Mouse (Mus musculus) liver, embryonic 14.5 days (tissue): ENCODE data around the gene Adcy6. TPM values are rescaled to one million over a fixed set of nuclear protein-coding genes. Genes with fewer than 3 reads are reported as not detected.
A peak's percentile ranks its signal among the peaks of the same experiment; 100 is the strongest.

Experiments
- ATAC-seq: fragments of 200-750 bp; cut with Nextera tagmentation; 2 replicates; pipeline ENCODE4 v1.8.0; 2017; ENCODE audit warnings: moderate number of reproducible peaks, mild to moderate bottlenecking, moderate library complexity; ENCODE audit not compliant: insufficient read depth
- DNase-seq, 3 experiments: peaks; one replicate each; pipeline ENCODE4 v3.0.0-alpha.2; 2012 to 2013; ENCODE audit warnings: low read depth in 3 of 3, low spot score in 3 of 3
- H3K27ac ChIP-seq: fragments of 300-500 bp; sonication (generic); 2 replicates; pipeline ENCODE4 v1.5.1; 2014; ENCODE audit warnings: moderate library complexity, mild to moderate bottlenecking, control low read depth, inconsistent platforms
- H3K27me3 ChIP-seq: fragments of 300-500 bp; sonication (generic); 2 replicates; pipeline ENCODE4 v1.6.1; 2014; ENCODE audit warnings: mild to moderate bottlenecking, low read length, moderate library complexity; ENCODE audit not compliant: control insufficient read depth, insufficient read depth
- H3K36me3 ChIP-seq: fragments of 300-500 bp; sonication (generic); replicated peaks from 2 replicates; pipeline ENCODE4 v1.6.1; 2014; ENCODE audit warnings: low read depth; ENCODE audit not compliant: control insufficient read depth, insufficient read depth
- H3K4me1 ChIP-seq, 2 experiments: fragments of 200-500 bp in 1 of 2; fragments of 300-500 bp in 1 of 2; sonication (generic) in 1 of 2; replicated peaks; 2 replicates each; pipeline ENCODE4 v1.6.1; 2012 to 2014; ENCODE audit warnings: antibody characterized with exemption in 1 of 2, inconsistent platforms in 1 of 2, low read length in 1 of 2; ENCODE audit not compliant: control insufficient read depth in 2 of 2, insufficient read depth in 2 of 2
- H3K4me2 ChIP-seq: fragments of 300-500 bp; sonication (generic); 2 replicates; pipeline ENCODE4 v1.6.1; 2014; ENCODE audit warnings: low read depth, mild to moderate bottlenecking, control low read depth, moderate library complexity
- H3K4me3 ChIP-seq, 2 experiments: fragments of 200-500 bp in 1 of 2; fragments of 300-500 bp in 1 of 2; sonication (generic) in 1 of 2; 2 replicates each; pipeline ENCODE4 v1.5.1; 2012 to 2014; ENCODE audit warnings: low read depth in 2 of 2, low read length in 2 of 2, mild to moderate bottlenecking in 2 of 2, control low read depth in 1 of 2, inconsistent platforms in 1 of 2, moderate library complexity in 1 of 2; ENCODE audit not compliant: insufficient read depth in 1 of 2
- H3K9ac ChIP-seq: fragments of 300-500 bp; sonication (generic); replicated peaks from 2 replicates; pipeline ENCODE4 v1.6.1; 2014; ENCODE audit warnings: mild to moderate bottlenecking, control low read depth, moderate library complexity
- H3K9me3 ChIP-seq: fragments of 300-500 bp; sonication (generic); 2 replicates; pipeline ENCODE4 v1.6.1; 2016; ENCODE audit warnings: low read length, mixed read lengths; ENCODE audit not compliant: control insufficient read depth
- CTCF ChIP-seq: IDR thresholded peaks from 2 replicates; pipeline ENCODE4 v1.5.1; 2016; ENCODE audit warnings: antibody characterized with exemption, low read depth, control low read depth
- EP300 ChIP-seq: IDR thresholded peaks from 2 replicates; pipeline ENCODE4 v1.6.1; 2016; ENCODE audit warnings: antibody characterized with exemption, low read depth
- WGBS: fragments of 180-500 bp; shearing (Covaris S2); extraction: QIAGEN DNeasy Blood & Tissue Kit; methylation state at CpG from one replicate; pipeline ENCODE4 v1.1.7; 2014; ENCODE audit not compliant: insufficient replicate concordance; 5-methylcytosine and 5-hydroxymethylcytosine counted together
- polyA plus RNA-seq, 2 experiments: library from polyadenylated mRNA; depleted of rRNA in 1 of 2; stranded (reverse) in 1 of 2; unstranded in 1 of 2; fragments of >200 nt; fragmentation: Nextera tagmentation in 1 of 2; extraction: Ambion mirVana in 1 of 2; gene quantifications; 2 replicates each; pipeline versions ENCODE4 v1.2.1 to v1.2.3; 2012 to 2014

Gene Adcy6
- polyA plus RNA-seq, 2 experiments: 4.2 to 13.1 TPM

DNA sequence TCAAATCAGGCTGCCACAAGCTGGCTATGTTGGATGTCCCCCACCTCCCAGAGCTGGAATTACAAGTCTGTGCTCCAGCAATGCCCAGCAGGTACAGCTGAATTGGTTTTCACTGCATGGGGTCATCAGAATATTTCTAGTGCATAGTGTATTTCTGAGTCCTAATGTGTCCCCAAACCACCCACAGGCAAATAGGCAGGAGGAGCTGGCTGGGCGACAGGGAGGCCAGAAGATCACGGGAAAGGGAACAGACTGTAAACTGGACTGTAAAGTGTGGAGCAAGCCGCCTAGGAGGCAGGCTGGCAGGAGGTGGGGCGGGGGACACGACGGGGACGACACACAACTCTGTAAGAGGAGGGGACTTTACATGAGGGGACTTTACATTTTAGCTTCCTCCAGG lies 12.3 kb upstream of the Adcy6 start:
- H3K27ac ChIP-seq: no peak overlapping the region
- DNase-seq (no peak), ATAC-seq (no peak)
- TF ChIP-seq CTCF: no peak
- no peak for TF ChIP-seq EP300
- H3K9ac ChIP-seq: no peak overlapping the region
- 9% methylated on average over 7 of the region's 7 CpGs for WGBS
- no peak overlapping the region for H3K4me3 ChIP-seq
- peaks cover 24% of the 10 kb centered on the region for H3K27me3 ChIP-seq
- no peaks in the 10 kb centered on the region for H3K36me3 ChIP-seq
- H3K4me2 ChIP-seq: no peak overlapping the region
- no peaks in the 10 kb centered on the region for H3K9me3 ChIP-seq
- no peaks in the 10 kb centered on the region for H3K4me1 ChIP-seq

DNA sequence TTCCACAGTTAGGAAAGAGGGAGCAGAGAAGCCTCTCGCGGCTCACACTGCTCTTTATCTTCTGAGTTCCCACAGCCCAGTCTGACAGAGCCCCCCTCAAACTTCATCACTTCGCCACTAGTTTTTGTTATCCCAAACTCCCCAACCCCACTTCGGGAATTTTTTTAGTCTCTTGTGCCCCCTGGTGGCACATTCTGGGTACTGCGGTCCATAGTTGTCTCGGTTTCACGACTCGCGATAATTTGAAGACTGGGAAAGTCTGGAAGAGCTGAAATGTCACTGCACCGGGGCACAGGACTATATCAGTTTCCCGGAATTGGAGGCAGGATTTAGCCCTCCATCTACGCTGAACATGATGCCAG lies 7.3 kb upstream of the Adcy6 start:
- H3K36me3 ChIP-seq: no peaks in the 10 kb centered on the region
- H3K27ac ChIP-seq: no peak overlapping the region
- peaks cover 12% of the 10 kb centered on the region for H3K27me3 ChIP-seq
- peaks cover 0 to 3% of the 10 kb centered on the region in 2 experiments; a peak in 2 of 4 replicates for H3K4me1 ChIP-seq
- no peak overlapping the region for H3K4me3 ChIP-seq
- ATAC-seq (peak; percentile 14; the same call in 1 of the 2 replicates), DNase-seq (no peak)
- TF ChIP-seq EP300 (no peak), CTCF (peak; percentile 89)
- 0 out of 2 replicates have a peak overlapping the region, but pooled peaks have one; percentile 25 for H3K9ac ChIP-seq
- H3K9me3 ChIP-seq: no peaks in the 10 kb centered on the region
- under 1% methylated on average over 12 of the region's 12 CpGs for WGBS
- peak overlapping the region; percentile 23 for H3K4me2 ChIP-seq

DNA sequence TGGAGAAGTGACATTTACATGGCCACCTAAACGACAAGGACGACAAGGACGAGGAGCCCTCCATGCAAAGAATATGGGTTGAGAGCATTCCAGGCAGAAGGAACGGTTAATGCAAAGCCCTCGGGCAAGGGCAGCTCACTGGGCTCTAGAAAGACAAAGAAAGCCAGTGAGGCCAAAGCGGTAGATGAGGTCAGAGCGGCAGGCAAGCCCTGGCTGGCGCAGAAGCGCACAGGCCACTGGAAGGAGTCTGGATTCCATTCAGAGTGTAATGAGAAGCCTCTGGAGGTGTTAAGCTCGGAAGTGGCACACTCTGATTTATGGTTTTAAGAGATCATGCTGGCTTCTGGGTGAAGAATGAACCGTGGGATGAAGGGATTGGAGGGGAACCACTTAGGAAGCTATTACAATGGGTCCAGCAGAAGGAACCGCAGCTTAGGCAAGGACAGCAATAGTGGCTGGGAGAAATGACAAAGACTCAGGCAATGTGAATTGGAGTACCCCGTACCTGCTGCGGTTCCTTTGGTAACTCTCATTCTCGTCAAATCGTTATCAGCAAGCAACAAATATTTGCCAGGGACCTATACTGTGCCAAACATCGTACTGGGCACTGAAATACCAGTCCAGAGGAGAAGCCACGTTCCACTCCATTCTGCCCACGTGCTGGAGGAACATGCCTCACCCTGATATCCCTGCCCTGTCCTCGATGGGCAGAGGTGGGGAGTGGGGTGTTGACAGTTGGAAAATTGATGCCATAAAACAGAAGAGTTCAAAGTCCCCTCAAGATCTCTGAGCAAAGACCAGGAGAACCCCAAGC lies 6.7 kb upstream of the Adcy6 start:
- Histone ChIP-seq H3K27ac (no peak overlapping the region), H3K4me3 (no peak overlapping the region), H3K4me1 (peaks cover 0 to 3% of the 10 kb centered on the region in 2 experiments; a peak in 2 of 4 replicates), H3K9ac (0 out of 2 replicates have a peak overlapping the region, but pooled peaks have one; percentile 25), H3K9me3 (no peaks in the 10 kb centered on the region), H3K27me3 (peaks cover 11% of the 10 kb centered on the region; the same call in 1 of the 2 replicates), H3K4me2 (peak overlapping the region; percentile 23), H3K36me3 (no peaks in the 10 kb centered on the region)
- TF ChIP-seq EP300: no peak
- no peak for TF ChIP-seq CTCF
- DNase-seq (no peak), ATAC-seq (no peak)
- 48% methylated on average over 20 of the region's 20 CpGs for WGBS

DNA sequence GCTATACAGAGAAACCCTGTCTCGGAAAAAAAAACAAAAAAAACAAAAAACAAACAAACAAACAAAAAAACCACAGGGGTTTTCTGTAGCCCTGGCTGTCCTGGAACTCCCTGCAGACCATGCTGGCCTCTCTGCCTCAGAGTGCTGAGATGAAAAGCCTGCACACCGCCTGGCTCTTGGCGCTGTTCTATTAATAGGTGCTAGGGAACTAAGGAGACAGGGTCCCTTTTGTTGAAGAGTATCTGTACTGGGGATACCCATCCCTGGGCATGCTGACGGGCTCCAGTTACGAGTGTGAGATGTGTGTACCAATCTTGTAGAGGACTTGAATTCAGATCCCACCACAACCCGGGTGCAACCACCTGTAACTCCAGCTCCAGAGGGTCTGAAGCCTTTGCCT lies 5.9 kb upstream of the Adcy6 start:
- TF ChIP-seq CTCF (no peak), EP300 (no peak)
- H3K36me3 ChIP-seq: no peaks in the 10 kb centered on the region
- DNase-seq (no peak), ATAC-seq (no peak)
- no peak overlapping the region for H3K4me2 ChIP-seq
- H3K9ac ChIP-seq: no peak overlapping the region
- WGBS: 66% methylated on average over 6 of the region's 6 CpGs
- peaks cover 11% of the 10 kb centered on the region; the same call in 1 of the 2 replicates for H3K27me3 ChIP-seq
- no peaks in the 10 kb centered on the region for H3K9me3 ChIP-seq
- peaks cover 0 to 3% of the 10 kb centered on the region in 2 experiments; a peak in 2 of 4 replicates for H3K4me1 ChIP-seq
- H3K4me3 ChIP-seq: no peak overlapping the region
- no peak overlapping the region for H3K27ac ChIP-seq

DNA sequence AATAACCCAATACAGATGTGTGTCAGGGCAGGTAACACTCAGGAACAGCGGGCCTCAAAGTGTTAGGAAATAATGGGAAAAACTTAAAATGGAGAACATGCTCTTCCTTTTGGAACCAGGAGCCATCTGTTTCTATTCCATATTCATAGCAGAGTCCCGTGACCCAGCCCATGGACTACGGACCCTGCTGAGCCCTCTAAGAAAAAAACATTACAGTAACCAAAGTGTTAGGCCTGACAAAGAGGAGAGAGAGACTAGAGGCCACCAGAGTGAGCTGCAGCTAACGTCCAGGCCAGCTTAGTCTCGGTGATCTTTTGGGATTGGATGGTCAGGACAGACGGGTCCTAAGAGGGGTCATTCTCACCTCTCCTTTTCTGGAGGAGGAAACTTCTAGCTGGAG lies 5.1 kb upstream of the Adcy6 start:
- peaks cover 11% of the 10 kb centered on the region; the same call in 1 of the 2 replicates for H3K27me3 ChIP-seq
- no peak for DNase-seq
- no peak overlapping the region for H3K27ac ChIP-seq
- no peak overlapping the region for H3K4me3 ChIP-seq
- H3K4me1 ChIP-seq: peaks cover 5 to 9% of the 10 kb centered on the region in 2 experiments
- no peaks in the 10 kb centered on the region for H3K36me3 ChIP-seq
- no peaks in the 10 kb centered on the region for H3K9me3 ChIP-seq
- WGBS: 69% methylated on average over 6 of the region's 6 CpGs
- no peak overlapping the region for H3K4me2 ChIP-seq
- no peak for TF ChIP-seq EP300
- TF ChIP-seq CTCF: no peak
- no peak for ATAC-seq
- no peak overlapping the region for H3K9ac ChIP-seq
